Mouse (Mus musculus) cerebellum, postnatal 25 days (tissue): ENCODE measurements around the gene Arvcf.
A peak's percentile ranks its signal among the peaks of the same experiment; 100 is the strongest.

Source experiments
- DNase-seq, 2 experiments: peaks; one replicate each; pipeline ENCODE4 v3.0.0; 2021; ENCODE audit warnings: mixed read lengths in 2 of 2

The Arvcf gene

DNA sequence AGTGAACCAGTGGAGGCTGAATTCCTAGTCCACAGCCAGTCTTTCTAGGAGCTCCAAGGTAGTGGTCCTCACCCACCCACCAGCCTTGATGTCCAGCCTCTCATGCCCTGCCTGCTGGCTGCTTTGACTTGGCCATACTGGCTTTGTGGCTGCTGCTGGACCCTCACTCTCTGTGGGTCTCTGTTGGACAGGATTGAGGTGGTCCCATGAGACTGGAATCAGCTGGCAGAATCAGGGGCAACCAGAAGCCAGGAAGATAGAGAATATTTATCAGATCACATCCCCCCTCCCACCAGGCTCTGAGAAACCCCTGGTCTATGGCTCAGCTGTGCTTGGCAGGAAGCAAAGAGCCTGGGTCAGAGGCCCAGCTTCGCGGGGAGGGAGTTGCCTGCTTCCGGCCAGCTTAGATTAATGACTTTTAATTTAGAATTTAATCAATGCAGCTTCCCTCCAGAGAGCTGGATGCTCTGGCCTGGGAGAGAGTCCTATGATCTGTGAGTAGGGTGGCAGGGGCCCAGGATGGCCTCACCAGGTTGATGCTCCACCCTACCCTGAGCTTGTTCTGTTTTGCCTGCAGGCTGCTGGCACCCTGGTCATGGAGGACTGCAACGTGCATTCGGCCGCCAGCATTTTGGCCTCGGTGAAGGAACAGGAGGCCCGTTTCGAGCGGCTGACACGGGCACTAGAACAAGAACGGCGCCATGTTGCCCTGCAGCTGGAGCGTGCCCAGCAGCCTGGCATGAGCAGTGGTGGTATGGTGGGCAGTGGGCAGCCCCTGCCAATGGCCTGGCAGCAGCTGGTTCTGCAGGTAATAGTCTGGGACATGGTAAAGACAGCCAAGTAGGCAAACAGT is 40.8 kb downstream of the Arvcf start:
- DNase-seq = peak; percentile 20 to 33

DNA sequence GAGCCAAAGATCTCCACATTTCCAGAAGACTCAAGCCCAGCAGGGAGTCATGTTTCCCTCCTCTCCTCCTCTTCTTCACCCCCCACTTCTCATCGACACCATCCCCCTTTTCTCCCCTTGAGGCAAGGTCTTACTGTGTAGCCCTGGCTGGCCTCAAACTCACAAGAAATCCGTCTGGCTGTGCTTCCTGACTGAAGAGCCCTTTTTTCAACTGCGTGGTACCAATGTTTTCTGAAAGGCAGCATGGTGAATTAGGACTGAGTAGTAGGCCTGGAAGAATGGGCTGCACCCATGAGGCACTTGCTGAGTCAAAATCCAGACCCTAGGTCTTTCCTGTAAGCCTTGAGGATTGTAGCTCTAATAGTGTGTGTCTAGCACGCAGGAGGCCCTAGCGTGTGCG is 42.4 kb downstream of the Arvcf start:
- DNase-seq = peak in 1 of 2 experiments; percentile 2

DNA sequence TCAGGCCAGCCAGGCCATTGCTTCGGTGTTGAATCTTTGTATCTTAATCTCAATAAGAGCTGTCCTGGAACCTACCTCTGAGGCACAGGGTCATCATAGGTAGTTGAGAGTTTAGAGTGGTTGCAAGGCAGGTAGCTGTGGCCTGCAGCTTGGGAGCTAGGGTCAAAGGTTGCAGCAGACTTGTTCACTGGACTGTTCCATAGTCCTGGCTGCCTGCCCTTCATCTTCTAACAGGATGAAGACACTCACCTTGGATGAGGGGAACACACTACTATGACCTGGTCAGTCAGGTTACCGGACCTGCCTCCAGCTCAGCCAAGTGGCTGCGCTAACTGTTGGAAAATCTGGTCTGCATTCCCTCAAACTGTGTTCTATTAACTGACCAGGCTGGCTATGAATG is 43.1 kb downstream of the Arvcf start:
- DNase-seq = peak in 1 of 2 experiments; percentile 3

GRCm38 (mm10) chr16:18391728-18392127 is 43.7 kb downstream of the Arvcf start:
- peak; percentile 4 to 9 for DNase-seq

DNA sequence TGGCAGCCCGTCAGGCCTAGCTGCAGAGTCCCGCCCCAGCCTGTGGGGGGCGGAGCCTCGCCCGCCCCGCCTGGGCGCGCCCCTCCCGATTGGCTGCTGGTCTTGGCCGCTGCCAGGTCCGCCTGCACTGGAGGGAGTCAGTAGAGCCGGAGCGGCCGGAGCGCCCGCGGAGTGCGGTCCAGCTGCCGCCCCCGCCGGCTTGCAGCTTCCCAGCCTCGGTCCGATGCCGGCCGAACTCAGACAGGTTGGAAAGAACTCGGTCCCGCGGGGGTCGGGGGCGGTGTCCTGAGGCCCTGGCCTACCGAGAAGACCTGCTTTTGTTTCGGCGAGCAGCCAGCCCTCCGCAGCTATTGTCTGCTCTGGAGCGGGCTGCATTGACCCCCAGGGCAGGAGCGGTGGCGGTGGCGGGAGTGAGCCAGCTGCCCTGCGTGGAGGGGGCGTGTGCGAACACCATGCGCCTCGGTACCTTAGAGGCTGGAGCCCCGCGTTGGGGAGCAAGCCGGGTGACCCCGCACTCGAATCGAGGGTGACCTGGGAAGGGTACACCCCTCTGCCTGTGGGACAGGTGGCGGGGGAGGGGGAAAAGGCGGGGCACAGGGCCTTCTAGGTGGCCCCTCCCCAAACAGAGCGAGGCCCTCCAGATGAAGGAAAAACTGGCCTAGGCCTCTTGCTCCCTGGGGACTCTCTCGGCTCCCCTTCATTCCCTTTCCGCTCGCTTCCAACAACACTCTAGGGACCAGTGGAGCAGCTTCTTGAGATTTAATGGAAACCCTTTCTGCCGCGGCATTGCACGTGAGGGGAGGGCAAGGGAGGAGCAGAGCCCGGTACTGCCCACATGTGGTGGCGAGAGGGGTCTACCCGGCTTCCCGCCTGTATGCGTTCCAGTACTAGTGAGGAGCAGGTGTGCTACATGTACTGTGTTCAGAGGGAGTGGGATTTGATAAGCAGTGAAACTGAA is 44.8 kb downstream of the Arvcf start:
- DNase-seq = peak; percentile 72 to 83

DNA sequence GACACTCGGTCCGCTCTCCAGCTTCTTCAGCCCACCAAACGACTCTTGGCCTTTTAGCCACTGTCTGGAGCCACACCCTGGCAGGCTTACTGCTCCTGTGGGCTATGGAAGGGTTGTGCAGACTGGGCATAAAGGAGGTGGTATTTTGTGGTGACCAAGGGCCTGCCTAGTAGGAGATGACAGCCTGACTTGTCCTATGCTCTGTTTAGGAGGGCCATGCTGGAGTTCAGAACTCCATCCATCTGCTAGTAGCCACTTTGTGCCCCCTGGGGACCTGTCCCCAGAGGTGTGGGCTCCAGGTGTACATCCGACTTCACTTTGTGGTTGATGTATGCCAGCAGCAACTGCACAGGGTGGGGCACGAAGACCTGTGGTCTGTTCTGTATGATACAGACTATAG is 45.6 kb downstream of the Arvcf start:
- DNase-seq = peak in 1 of 2 experiments; percentile 16

GRCm38 (mm10) chr16:18394056-18394455 is 46.1 kb downstream of the Arvcf start:
- no peak for DNase-seq

DNA sequence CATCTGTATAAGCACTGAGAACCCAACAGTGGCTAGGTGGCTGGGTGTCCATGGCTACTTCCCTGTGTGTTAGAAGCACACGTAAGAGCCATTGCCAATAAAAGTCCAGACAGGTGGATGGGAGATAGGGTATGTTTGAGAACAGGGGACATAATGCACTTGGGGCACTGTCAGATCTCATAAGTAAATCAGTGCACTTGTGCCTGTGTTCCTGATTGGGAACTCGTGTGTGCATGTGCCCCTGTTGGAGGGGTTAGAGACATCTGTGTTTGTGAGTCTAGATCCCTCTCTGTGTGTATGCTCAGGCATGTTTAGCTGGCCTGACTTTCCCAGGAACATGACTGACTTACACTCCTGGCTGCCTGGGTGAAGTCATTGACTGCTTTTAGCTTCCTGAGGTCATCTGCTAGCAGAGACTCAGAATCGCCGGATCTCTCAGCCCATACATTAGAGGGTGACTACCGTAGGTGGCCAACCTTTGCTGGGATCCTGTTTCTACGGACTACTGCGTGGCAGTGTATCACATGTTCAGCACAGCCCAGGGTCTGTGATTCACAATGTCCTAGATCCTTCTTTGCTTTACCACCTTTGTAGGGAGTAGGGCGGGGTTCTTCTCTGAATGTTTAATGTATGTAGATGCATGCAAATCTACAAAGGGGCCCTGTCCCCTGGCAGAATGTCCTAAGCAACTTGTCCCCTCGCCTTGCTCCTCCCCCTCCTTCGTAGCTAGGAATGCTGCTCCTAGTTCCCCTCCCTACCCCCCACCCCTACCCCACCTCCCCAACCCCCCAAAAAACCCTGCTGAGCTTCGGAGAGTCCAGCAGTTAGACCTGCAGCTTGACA is 47.0 kb downstream of the Arvcf start:
- peak; percentile 43 to 45 for DNase-seq

DNA sequence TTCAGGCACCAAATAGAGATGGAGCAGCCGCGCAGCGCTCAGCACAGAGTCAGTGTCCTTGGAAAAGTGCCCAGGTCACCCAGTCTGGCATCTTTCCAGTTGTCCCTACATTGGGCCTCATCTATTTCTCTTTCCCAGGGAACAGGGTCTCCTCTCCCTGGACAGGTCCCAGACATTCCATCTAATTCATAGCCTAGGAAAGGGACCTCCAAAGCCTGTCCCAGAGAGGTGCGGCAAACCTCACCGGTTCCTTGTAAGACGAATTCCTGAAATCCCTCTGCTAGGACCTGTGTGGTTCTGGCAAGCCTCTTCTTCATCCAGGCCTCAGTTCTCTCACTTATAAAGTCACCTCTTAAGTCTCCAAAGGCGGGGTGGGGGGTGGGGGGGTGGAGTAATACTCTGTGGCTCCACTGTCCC is 47.6 kb downstream of the Arvcf start:
- peak; percentile 58 to 69 for DNase-seq

- peak; percentile 78 to 84 for DNase-seq
Measured at GRCm38 (mm10) chr16:18396201-18396600, 48.2 kb downstream of the Arvcf start.

DNA sequence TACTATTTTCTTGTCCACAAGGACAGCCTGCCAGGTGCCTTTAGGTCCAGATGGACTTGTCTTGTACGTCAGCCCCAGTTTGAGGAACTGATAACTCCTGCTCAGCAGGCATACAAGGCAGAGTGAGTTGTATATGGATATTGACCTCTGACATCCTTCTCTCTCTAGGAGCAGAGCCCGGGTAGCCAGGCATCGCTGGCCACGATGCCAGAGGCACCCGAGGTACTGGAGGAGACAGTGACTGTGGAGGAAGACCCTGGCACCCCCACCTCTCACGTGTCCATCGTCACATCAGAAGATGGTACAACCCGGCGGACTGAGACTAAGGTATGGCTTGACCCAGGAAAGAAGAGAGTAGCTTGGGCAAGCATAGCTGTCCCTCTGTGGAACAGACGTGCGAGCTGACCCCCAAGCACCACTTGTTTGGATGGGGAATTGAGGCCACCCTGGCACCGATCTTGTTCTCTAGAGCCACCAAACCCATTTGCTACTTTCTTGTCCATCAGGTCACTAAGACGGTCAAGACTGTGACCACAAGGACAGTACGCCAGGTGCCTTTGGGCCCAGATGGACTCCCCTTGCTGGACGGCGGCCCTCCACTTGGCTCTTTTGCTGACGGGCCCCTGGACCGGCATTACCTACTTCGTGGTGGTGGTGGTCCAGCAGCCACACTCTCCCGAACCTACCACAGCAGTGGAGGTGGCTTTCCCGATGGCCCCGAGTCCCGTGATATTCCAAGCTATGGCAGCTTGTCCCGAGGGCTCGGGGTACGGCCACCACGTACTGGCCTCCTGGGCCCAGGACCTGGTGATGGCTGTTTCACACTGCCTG is 49.0 kb downstream of the Arvcf start:
- peak in 1 of 2 experiments; percentile 21 for DNase-seq

DNA sequence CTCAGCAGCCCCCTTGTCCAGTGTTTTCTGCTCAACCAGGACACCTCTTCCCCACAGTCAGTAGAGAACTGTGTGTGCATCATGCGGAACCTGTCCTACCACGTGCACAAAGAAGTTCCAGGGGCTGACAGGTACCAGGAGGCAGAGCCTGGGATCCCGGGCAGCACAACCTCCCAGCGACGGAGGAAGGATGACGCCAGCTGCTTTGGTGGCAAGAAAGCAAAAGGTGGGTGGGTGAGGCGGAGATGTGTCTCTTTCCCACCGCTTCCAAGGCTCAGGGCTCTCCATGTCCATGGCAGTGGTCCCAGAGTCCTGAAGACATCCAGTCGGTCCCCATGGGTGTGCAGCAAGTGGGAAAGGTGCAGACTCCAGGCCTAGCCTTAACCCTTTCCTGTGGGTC is 52.0 kb downstream of the Arvcf start:
- DNase-seq = peak in 1 of 2 experiments; percentile 6

- DNase-seq = peak; percentile 19 to 36
Measured at GRCm38 (mm10) chr16:18400472-18401216, 52.7 kb downstream of the Arvcf start.

- no peak for DNase-seq
Measured at GRCm38 (mm10) chr16:18403285-18403684, 55.3 kb downstream of the Arvcf start.

DNA sequence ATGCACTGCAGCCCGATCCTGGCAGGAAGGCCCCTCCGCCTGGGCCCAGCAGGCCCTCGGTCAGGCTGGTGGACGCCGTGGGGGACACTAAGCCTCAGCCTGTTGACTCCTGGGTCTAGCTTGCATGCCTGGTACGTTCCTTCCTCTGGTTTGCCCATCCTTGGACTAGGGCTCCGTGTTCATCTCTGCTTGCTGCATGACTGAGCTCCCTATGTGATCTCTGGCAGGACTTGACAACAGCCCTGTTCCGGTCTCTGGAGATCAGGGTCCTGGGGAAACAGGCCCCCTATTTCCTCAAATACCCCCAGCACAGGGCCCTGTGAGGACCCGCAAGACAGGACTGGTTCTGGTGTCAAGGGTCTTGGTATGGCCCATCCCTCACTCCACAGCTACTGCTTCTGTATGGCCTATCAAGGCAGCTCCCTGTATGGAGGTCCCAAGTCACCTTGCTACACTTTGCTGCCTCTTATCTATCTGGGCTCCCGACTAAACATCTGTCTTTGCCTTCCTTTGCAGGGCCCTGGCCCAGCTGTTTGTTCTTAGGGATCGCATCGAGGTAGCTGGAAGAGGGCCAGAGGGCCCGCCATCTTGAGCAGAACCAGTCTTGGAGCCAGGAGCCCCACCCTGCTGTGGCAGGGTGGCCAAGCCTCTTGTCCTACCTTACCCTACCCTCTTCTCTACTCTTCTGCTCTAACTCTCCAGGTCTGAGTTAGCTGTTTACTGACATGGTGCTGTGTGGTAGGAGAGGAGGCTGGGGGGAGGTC is 57.3 kb downstream of the Arvcf start:
- DNase-seq = peak in 1 of 2 experiments; percentile 29

- peak in 1 of 2 experiments; percentile 20 for DNase-seq
Measured at GRCm38 (mm10) chr16:18405876-18406275, 57.9 kb downstream of the Arvcf start.

- DNase-seq = peak; percentile 46 to 71
Measured at GRCm38 (mm10) chr16:18406293-18406692, 58.3 kb downstream of the Arvcf start.

DNA sequence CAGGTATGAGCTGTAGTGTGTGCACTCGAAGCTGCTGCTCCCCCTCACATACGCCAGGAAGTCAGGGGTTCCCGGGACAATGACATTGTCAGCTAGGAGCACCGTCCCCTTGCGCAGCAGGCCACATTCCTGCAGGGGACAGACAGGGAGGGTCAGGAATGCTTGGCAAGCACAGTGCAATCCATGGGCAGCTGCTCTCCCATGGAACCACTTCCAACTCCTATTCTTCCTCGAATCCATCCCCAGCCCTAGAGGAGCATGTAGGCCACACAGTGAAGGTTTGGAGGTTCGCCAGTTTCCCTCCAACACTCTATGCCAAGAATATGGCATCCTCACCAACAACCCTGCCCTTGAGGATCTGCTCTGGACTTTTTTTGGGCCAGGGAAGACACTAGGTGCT is 59.9 kb downstream of the Arvcf start:
- peak; percentile 34 to 61 for DNase-seq

GRCm38 (mm10) chr16:18409776-18410175 is 61.8 kb downstream of the Arvcf start:
- DNase-seq = peak in 1 of 2 experiments; percentile 9

GRCm38 (mm10) chr16:18410418-18410817 is 62.4 kb downstream of the Arvcf start:
- peak; percentile 8 to 9 for DNase-seq
